ENCODE assay signal across 8 mouse cellular contexts in the genomic region with DNA sequence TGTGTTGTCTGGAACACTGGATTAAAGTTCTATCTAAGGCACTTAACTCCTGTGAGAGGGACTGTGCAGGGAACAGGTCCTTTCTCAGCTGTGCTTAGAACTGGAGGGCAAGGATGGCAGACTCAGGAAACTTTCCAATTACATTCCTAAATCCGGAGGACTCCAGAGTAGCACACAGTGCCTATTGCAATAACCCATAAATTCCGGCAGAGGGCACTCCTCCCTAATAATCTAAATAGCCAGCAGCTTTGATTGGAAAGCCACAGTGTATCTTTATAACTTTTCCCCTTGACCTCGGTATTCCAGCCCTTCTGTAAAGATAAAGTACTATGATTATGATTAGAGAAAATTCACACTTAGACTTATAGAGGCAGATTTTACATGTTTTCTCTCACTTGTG. TPM values are rescaled to one million over a fixed set of nuclear protein-coding genes. Genes with fewer than 3 reads are reported as not detected.
DNase-seq lines count a peak whose midpoint lies in the region; ATAC-seq lines count a peak whose summit lies in the region.

No protein-coding gene starts in this region.

- no peak overlapping the region for H3K9ac ChIP-seq in forebrain, embryonic 13.5 days
- H3K9ac ChIP-seq in forebrain, embryonic 12.5 days = no peak overlapping the region
- no peak overlapping the region for H3K9ac ChIP-seq in hindbrain, embryonic 14.5 days

- no peaks in the 10 kb centered on the region for H3K9me3 ChIP-seq in forebrain, embryonic 13.5 days (replicated peaks)
- H3K9me3 ChIP-seq in forebrain, embryonic 12.5 days = no peaks in the 10 kb centered on the region
- H3K9me3 ChIP-seq in hindbrain, embryonic 14.5 days (ENCODE audit: control insufficient read depth, low read length) = no peaks in the 10 kb centered on the region

- H3K27me3 ChIP-seq in forebrain, embryonic 13.5 days = no peaks in the 10 kb centered on the region
- 0 out of 2 replicates have a peak, but pooled peaks cover 3% of the 10 kb centered on the region for H3K27me3 ChIP-seq in forebrain, embryonic 12.5 days
- H3K27me3 ChIP-seq in hindbrain, embryonic 14.5 days (ENCODE audit: control insufficient read depth, insufficient read depth, low read length) = no peaks in the 10 kb centered on the region

- peak; percentile 41 for ATAC-seq in forebrain, embryonic 13.5 days
- no peak for ATAC-seq in forebrain, embryonic 12.5 days (ENCODE audit: low FRiP score)
- ATAC-seq in hindbrain, embryonic 14.5 days (ENCODE audit: low FRiP score) = no peak; the same call in 1 of the 2 replicates
- no peak for ATAC-seq in erythroblast, adult 5-6 weeks (replicated peaks; ENCODE audit: low FRiP score, poor library complexity, severe bottlenecking)

- H3K4me2 ChIP-seq in forebrain, embryonic 13.5 days = no peak overlapping the region
- H3K4me2 ChIP-seq in forebrain, embryonic 12.5 days = no peak overlapping the region
- no peak overlapping the region for H3K4me2 ChIP-seq in hindbrain, embryonic 14.5 days (replicated peaks)

- H3K4me1 ChIP-seq in forebrain, embryonic 13.5 days = no peaks in the 10 kb centered on the region
- H3K4me1 ChIP-seq in forebrain, embryonic 12.5 days = no peaks in the 10 kb centered on the region
- no peaks in the 10 kb centered on the region for H3K4me1 ChIP-seq in hindbrain, embryonic 14.5 days (replicated peaks; ENCODE audit: control insufficient read depth, insufficient read depth, low read length)

- WGBS in forebrain, embryonic 13.5 days = 4% methylated on average over 3 of the region's 3 CpGs
- WGBS in forebrain, embryonic 12.5 days = 5% methylated on average over 3 of the region's 3 CpGs
- whole genome bisulfite sequencing in hindbrain, embryonic 14.5 days = 5% methylated on average over 3 of the region's 3 CpGs

- H3K27ac ChIP-seq in forebrain, embryonic 13.5 days = no peak overlapping the region
- no peak overlapping the region for H3K27ac ChIP-seq in forebrain, embryonic 12.5 days
- H3K27ac ChIP-seq in hindbrain, embryonic 14.5 days = no peak overlapping the region

- H3K36me3 ChIP-seq in forebrain, embryonic 13.5 days (ENCODE audit: poor library complexity, severe bottlenecking) = no peaks in the 10 kb centered on the region
- H3K36me3 ChIP-seq in forebrain, embryonic 12.5 days (replicated peaks) = no peaks in the 10 kb centered on the region
- H3K36me3 ChIP-seq in hindbrain, embryonic 14.5 days (replicated peaks; ENCODE audit: control insufficient read depth, insufficient read depth) = no peaks in the 10 kb centered on the region

- no peak overlapping the region for H3K4me3 ChIP-seq in forebrain, embryonic 13.5 days
- H3K4me3 ChIP-seq in forebrain, embryonic 12.5 days (replicated peaks) = no peak overlapping the region
- H3K4me3 ChIP-seq in hindbrain, embryonic 14.5 days (replicated peaks; ENCODE audit: low read length) = no peak overlapping the region

- peak; percentile 31 for DNase-seq in ovary, postnatal 14 days (ENCODE audit: low spot score)
- DNase-seq in ovary, adult 18-20 months (ENCODE audit: low spot score) = no peak
- peak; percentile 20 for DNase-seq in cerebellum, adult 8-10 months
- DNase-seq in hindbrain, embryonic 14.5 days (ENCODE audit: low spot score) = peak; percentile 84
- DNase-seq in lung, postnatal 36 days = peak; percentile 50

RNA-seq across cellular contexts. Expression of gene Hdgfl3, which starts 25.4 kb away (rescaled TPM):
- 51.3 and 55.3 TPM in 2 replicates for polyA plus RNA-seq in forebrain, embryonic 13.5 days (2015; fragmentation: Nextera tagmentation; extraction: Ambion mirVana)
- 55.8 and 56.5 TPM in 2 replicates for polyA plus RNA-seq in forebrain, embryonic 12.5 days (2016; fragmentation: Nextera tagmentation; extraction: Ambion mirVana)
- polyA plus RNA-seq in hindbrain, embryonic 14.5 days (2014; fragmentation: Nextera tagmentation; extraction: Ambion mirVana) = 79.5 and 84.3 TPM in 2 replicates
- total RNA-seq in erythroblast, adult 5-6 weeks (2015; ENCODE audit: low replicate concordance) = not detected in 2 replicates
- 0.28 TPM in 1 of 2 replicates, not detected in the other for total RNA-seq in erythroblast, adult 5-6 weeks (2017; ENCODE audit: low replicate concordance)

RNA-seq across cellular contexts. Expression of gene Bnc1, which starts 32.4 kb away (rescaled TPM):
- not detected in 2 replicates for polyA plus RNA-seq in forebrain, embryonic 13.5 days (2015; fragmentation: Nextera tagmentation; extraction: Ambion mirVana)
- 0.33 and 0.40 TPM in 2 replicates for polyA plus RNA-seq in forebrain, embryonic 12.5 days (2016; fragmentation: Nextera tagmentation; extraction: Ambion mirVana)
- polyA plus RNA-seq in hindbrain, embryonic 14.5 days (2014; fragmentation: Nextera tagmentation; extraction: Ambion mirVana) = 0.20 and 0.25 TPM in 2 replicates
- total RNA-seq in erythroblast, adult 5-6 weeks (2015; ENCODE audit: low replicate concordance) = not detected in 2 replicates
- total RNA-seq in erythroblast, adult 5-6 weeks (2017; ENCODE audit: low replicate concordance) = not detected in 2 replicates
